Mouse (Mus musculus) thymus, postnatal 4 days (tissue): Measurements from ENCODE around the gene Ptprn2.

Experiments
- DNase-seq: peaks from one replicate; pipeline ENCODE4 v3.0.0; 2021

The Ptprn2 gene

GRCm38 (mm10) chr12:117077664-117078063 is 592.1 kb downstream of the Ptprn2 start:
- no peak for DNase-seq

DNA sequence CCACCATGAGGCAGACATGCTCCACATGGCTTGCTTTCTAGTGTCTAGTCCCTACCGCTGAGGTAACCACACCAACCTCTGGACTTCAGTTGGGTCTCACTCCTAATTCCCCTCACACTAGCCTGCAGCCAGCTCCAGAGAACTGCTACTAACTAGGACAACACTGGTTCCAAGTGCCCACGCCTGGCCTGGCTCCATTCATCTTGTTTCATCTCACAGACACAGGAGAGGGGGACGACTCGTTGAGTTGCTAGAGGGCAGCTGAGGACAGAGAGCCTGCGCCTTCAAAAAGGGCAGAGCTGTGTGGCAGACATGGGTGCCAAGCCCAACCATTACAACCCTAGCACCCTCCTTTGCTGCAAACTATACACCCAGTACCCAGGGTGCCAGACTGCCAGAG is 593.4 kb downstream of the Ptprn2 start:
- DNase-seq: no peak

DNA sequence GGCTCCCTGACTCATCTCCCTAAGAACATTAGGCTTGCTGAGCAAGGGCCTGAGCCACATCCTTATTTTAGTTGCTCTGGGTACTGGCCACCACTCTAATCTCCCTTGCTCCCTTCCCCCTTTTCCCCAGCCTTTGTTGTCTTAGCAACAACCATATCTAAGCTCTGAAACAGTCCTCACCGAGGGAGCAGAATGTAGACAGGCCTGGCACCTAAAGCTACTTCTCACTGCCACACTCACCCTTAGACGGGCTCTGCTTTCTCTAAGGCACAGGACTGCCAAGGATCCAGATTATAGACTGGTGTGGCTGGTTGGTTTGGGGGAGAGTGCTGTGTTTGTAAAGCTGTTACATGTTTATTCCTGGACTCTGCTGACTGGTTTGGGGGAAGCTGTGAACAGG is 594.2 kb downstream of the Ptprn2 start:
- no peak for DNase-seq

- DNase-seq: no peak
These were observed 598.6 kb downstream of the Ptprn2 start for GRCm38 (mm10) chr12:117083856-117084701.

DNA sequence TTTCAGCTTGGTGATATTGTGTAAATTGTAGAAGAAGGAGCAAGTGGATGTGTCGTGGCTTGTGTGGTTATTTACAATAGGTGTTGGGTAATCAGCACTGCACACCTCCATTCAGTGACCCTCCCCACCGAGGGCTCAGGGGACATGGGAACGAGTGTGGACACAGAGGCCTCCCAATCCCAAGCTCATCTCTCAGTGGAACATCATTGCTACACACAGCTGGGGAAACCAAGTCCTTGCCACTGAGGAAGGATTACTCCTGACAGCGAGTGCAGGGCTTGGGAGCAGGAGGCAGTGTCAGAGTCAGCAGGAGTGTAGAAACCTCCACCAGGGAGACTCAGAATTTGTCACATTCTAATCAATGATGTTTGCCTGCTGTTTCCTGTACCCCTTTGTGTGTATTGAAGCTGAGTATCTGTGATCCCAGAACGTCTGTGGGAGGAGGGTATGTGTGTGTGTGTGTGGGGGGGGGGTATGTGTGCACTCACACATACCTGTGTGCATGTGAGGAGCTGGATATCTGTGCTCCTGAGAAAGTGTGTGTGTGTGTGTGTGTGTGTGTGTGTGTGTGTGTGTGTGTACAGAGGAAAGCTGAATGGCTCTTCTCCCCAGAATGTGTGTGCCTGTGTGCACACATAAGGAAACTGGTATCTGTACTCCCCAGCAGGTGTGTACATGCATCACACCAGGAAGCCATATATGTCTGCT is 599.3 kb downstream of the Ptprn2 start:
- DNase-seq: no peak

DNA sequence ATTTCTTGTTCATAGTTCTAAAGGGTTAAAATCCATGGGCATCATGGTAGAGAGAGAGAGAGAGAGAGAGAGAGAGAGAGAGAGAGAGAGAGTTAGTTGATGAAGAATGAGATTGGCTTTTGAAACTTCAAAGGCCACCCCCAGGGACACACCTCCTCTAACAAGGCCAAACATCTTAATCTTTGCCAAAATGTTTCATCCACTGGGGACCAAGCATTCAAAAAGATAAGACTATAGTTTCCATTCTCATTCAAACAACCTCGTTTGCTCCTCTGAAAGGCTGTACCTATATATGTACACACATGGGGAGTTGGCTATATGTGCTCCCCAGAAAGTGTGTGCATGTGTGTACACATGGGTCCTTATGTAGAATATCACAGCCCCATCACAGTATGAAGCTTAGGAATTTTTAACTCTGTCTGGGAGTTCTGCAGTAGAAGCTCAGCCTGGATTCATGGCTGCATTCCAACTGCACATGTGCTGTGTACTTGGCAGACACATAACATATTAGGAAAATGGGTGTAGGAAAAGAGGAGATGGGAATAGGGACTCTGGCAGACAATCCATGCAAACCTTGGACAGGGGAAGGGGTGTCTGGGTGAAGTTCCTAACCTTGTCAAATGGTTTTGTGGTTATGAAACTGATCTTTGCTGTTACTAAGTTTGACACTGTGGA is 600.3 kb downstream of the Ptprn2 start:
- DNase-seq: no peak

DNA sequence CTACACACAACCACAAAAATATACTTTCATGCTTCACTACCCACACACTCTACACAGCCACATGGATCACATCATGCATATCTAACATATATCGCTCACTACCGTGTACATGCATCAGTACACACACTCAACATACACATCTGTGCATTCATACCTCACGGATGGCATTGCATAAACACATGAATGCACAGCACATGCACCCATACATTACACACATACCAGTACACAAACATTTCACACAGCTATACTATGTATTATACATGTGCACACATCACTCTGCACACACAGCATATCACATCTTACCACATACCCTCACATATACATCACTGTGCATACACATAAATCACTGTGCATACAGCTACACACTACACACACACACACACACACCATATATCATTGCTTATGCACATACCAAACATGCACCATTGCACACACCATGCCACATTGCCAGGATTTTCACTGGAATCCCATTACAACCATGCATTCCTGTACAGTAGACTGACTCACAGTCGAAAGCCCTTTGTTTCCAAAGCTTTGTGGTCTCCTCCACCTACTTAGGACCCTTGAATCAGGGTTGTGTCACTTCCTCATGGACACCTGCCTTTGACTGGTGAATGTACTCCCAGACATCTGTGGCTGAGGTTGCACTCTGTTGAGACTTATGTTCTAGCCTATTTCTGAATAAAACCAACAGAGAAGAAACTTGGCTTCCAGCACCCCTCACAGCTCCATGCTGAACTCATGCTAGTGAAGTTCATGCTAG is 607.0 kb downstream of the Ptprn2 start:
- no peak for DNase-seq

DNA sequence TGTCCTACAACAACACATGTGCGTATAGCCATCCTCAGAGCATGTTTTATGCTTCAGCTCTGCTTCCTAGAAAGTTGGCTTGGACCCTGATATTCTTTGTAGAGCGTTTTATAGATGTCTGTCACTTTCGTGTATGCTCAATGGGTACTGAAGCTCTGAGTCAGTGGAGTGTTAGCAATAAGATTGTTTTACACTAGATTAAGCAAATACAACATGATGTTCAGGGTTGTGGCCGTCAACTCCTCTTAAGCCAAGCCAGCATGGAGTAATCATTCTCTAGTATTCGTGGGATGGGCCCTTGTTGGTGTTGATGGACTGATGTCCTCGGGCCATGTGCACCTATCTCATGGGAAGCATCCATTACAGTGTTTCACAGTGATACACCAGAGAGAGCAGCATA is 610.4 kb downstream of the Ptprn2 start:
- DNase-seq: no peak

DNA sequence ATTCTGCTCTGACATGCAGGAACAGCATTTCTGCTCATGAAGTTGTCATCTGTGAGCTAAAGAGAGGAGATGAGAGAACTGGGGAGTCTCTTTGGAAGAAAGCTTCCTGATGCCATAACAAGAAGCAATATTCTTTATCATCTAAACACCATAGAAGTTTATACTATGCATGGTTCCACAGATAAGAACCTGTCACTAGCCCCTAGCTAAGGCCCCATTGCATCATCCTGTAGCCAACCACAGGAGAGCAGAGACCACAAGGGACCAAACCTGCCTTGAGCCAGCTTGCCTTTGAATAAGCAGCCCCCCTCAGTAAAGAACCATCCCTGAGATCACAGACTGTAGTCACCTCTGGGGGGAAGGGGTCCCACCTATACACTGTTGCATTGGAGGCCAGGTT is 612.8 kb downstream of the Ptprn2 start:
- DNase-seq: no peak

GRCm38 (mm10) chr12:117106696-117107095 is 621.2 kb downstream of the Ptprn2 start:
- no peak for DNase-seq

GRCm38 (mm10) chr12:117107143-117107616 is 621.7 kb downstream of the Ptprn2 start:
- no peak for DNase-seq

DNA sequence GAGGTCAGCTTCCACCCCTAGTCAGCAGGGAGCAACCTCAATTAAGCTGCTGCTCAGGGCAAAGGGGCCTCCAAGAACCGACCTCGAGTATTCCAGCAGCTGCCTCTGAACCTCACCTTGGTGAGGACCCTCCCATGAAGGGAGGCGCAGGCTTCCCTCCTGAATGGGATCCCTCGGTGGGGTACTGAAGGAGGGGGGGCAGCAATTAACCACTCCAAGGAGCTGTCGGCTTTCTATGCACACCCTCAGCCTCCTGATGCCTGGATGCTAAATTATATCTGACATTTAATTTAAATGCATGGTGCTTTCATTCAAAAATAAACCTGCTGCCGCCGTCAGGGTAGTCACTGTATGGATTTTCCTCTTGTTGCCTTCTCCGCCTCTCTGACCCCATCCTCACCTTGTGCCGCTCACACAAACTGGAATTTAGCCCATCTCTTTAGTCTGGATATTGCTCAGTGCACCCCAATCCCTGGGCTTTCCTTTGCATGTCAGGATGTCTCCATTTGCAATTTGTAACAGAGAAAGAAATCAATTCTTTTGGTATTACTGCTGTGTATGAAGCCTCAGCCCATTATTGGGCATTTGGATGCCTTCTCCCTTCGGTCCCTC is 629.8 kb downstream of the Ptprn2 start:
- no peak for DNase-seq

DNA sequence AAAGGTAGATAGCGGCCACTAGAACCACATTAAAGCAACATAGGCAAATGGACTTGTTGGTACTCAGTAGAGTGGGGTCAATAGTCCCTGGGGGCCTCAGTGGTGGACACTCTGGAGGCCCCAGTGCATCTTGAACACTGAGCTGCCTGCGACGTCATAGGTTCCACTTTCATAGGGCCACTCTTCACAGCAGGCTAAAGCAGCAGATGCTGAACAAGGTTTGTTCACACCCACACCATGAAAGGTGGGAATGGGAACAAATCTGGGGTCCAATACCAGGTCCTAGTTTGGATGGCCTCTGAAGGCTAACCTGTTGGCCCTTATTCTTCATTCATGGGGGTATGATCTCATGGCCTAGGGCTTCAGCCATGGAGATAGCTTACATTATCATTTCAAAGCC is 641.6 kb downstream of the Ptprn2 start:
- no peak for DNase-seq

- DNase-seq: no peak
These were observed 642.0 kb downstream of the Ptprn2 start for GRCm38 (mm10) chr12:117127485-117127884.

GRCm38 (mm10) chr12:117132095-117132494 is 646.6 kb downstream of the Ptprn2 start:
- peak; percentile 44 for DNase-seq

GRCm38 (mm10) chr12:117135205-117135604 is 649.7 kb downstream of the Ptprn2 start:
- no peak for DNase-seq

GRCm38 (mm10) chr12:117136472-117137010 is 651.0 kb downstream of the Ptprn2 start:
- no peak for DNase-seq

DNA sequence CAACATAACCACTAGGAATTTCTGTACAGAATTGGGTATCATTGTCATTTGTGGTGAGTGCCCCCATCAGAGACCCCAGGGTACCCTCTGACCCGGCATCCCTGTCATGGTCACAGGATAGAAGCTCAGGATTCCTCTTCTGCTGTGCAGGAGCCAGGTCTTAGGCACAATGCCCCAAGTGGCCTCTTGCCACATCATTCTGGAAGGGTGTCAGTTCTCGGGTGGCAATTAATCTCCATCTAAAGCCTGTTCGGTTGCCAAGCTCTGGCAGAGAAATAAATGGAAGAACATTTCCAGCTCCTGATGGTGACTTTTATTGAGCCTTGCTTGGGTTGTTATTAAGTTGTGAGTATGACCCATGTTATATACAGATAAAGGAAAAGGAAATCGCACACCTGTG is 655.4 kb downstream of the Ptprn2 start:
- DNase-seq: no peak

DNA sequence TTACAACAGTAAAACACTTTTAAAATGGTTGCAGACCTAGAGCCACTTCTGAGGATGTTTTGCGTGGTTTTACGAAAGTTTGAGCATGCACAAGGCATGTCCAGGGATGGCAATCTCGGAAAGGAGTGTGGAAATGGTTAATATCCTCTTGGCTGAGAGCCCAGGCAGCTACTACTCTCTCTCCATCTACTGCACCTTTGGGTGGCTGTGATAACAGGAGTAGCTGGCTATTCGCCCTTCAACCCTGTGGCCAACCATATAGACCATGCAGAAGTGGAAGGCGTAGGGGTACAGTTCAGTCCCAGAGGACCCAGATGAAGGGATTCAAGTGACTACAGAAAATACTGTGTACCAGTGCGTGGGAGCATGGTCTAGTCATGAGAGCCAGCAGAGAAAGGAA is 655.9 kb downstream of the Ptprn2 start:
- DNase-seq: no peak

DNA sequence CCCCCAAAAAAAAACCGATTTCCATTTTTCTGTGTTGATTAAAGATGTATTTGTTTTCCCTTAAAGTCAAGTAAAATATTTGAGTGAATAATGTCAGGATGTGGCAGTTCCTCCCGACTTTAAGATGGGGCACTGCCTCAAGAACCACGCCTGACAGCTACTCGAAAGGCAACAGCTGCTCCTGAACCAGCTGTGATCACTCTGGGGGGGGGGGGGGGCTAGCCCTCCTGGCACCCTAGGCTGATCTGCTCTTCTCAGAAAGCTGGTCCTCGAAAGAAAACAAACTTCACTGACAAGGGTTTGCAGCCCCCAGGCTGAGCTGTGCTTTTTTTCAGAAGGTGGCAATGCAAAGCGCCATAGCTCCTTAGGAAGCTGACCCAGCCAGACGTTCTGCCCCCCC is 663.7 kb downstream of the Ptprn2 start:
- no peak for DNase-seq

GRCm38 (mm10) chr12:117150611-117151395 is 665.3 kb downstream of the Ptprn2 start:
- DNase-seq: no peak
